Mouse (Mus musculus) frontal cortex, postnatal 14 days (tissue): ENCODE data around the gene Rnf227.
"Not testable (repeated sequence)": the region's sequence is repeated elsewhere in the genome, so short reads cannot be mapped to it uniquely, and the experiment has no call there.

Experiments used
- DNase-seq, 2 experiments: peaks; one replicate each; pipeline ENCODE4 v3.0.0; 2022; ENCODE audit warnings: low spot score in 2 of 2

The Rnf227 gene

GRCm38 (mm10) chr11:69340161-69341131 is at the start of gene Rnf227:
Rnf227 (plus strand) TSS chr11:69340461.
- peak; percentile 68 to 73 for DNase-seq

- no peak for DNase-seq
Observed at GRCm38 (mm10) chr11:69291111-69291510, 49.1 kb upstream of the Rnf227 start.

- no peak for DNase-seq
Observed at GRCm38 (mm10) chr11:69295286-69295685, 45.0 kb upstream of the Rnf227 start.

- DNase-seq, result no peak
Observed at GRCm38 (mm10) chr11:69297799-69298198, 42.5 kb upstream of the Rnf227 start.

- no peak for DNase-seq
Observed at GRCm38 (mm10) chr11:69298231-69298630, 42.0 kb upstream of the Rnf227 start.

- DNase-seq, result no peak
Observed at GRCm38 (mm10) chr11:69302817-69303216, 37.4 kb upstream of the Rnf227 start.

- DNase-seq, result no peak
Observed at GRCm38 (mm10) chr11:69305291-69305690, 35.0 kb upstream of the Rnf227 start.

- no peak for DNase-seq
Observed at GRCm38 (mm10) chr11:69306039-69306438, 34.2 kb upstream of the Rnf227 start.

GRCm38 (mm10) chr11:69311266-69311665 is 29.0 kb upstream of the Rnf227 start:
- no peak for DNase-seq

- DNase-seq, result no peak
Observed at GRCm38 (mm10) chr11:69316361-69316760, 23.9 kb upstream of the Rnf227 start.

- not testable (repeated sequence) for DNase-seq
Observed at GRCm38 (mm10) chr11:69318000-69318399, 22.3 kb upstream of the Rnf227 start.

- DNase-seq, result no peak
Observed at GRCm38 (mm10) chr11:69321580-69321979, 18.7 kb upstream of the Rnf227 start.

GRCm38 (mm10) chr11:69322010-69322409 is 18.3 kb upstream of the Rnf227 start:
- DNase-seq, result no peak

- DNase-seq, result no peak
Observed at GRCm38 (mm10) chr11:69322693-69323471, 17.4 kb upstream of the Rnf227 start.

- DNase-seq, result peak; percentile 98 to 99
Observed at GRCm38 (mm10) chr11:69323667-69324111, 16.6 kb upstream of the Rnf227 start, which contains the start of the genes Cntrob and Trappc1. Cntrob (minus strand) TSS chr11:69323775. Trappc1 (plus strand) TSS chr11:69323980.

GRCm38 (mm10) chr11:69324749-69325148 is 15.5 kb upstream of the Rnf227 start:
- DNase-seq, result no peak

GRCm38 (mm10) chr11:69325628-69326407 is 14.4 kb upstream of the Rnf227 start, which contains the start of gene Kcnab3:
Kcnab3 (plus strand) TSS chr11:69326258.
- DNase-seq, result peak; percentile 77 to 78

GRCm38 (mm10) chr11:69326408-69327156 is 13.7 kb upstream of the Rnf227 start:
- no peak for DNase-seq

GRCm38 (mm10) chr11:69327157-69327442 is 13.2 kb upstream of the Rnf227 start:
- DNase-seq, result no peak

- no peak for DNase-seq
Observed at GRCm38 (mm10) chr11:69327648-69328047, 12.6 kb upstream of the Rnf227 start.

- DNase-seq, result no peak
Observed at GRCm38 (mm10) chr11:69328517-69328916, 11.7 kb upstream of the Rnf227 start.
